Mouse (Mus musculus): ENCODE measurements at regions not wholly inside any gene's neighbourhood (a gene's known extent, or its start where the extent isn't known, plus 50 kb on each side); places are given as distances from the start of the nearest gene placed in this dataset.

DNA sequence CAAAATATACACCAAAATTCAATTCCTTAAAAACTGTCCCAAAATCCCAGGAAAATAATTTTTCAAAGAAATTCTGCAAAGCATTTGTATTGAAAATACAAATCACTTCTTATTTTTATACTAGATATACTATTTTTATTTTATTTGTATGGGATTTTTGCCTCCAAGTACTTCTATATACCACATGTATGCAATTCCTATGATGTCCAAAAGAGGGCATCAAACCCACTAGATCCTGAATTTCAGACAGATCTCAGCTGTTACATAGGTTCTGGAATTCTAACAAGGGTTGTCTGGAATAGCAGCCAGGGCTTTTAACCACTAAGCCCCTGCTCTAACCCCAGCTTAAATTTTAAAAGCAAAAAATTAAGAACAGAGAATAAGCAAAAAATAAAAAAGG lies 185.2 kb upstream of the Dgkb start:
- DNase-seq (ENCODE audit: low read depth, low spot score) = peak; percentile 5

DNA sequence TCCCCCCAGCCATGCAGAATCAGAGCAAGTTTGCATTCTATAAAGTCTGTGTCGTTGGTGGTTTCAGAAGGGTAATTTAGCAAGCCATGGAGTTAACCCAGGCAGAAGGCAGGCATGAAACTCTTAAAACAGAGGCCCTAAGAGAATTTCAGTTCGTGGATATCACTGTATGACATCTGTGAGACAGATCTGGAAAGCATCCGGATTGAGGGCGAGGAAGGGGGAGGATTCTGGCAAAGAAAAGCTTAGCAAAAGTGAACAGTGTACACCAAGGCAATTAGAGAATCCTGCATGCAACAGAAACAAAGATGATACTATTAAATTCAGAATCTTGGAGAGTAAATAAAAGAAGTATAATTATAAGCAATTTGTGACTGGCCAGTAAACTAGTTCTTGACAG lies 184.2 kb upstream of the Dgkb start:
- no peak for DNase-seq (ENCODE audit: low read depth, low spot score)

DNA sequence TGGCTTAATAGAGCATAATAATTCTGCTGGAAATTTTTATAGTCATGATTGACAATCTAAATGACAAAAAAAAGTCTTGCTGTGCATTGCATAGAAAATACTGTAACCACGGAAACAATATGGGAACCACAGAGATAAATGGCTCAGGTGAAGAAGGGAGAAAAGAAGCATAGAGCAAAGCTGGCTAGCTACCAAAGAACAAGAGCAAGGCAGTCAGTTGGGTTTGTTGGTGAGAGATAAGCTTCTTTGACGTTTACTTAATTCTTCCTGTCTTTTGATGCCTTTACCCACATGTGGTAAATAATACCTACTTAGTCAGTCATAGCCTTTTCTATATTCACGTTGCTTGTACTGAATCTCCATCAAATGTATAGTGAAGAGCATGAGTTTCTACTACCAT lies 171.3 kb upstream of the Dgkb start:
- DNase-seq (ENCODE audit: low read depth, low spot score) = no peak

DNA sequence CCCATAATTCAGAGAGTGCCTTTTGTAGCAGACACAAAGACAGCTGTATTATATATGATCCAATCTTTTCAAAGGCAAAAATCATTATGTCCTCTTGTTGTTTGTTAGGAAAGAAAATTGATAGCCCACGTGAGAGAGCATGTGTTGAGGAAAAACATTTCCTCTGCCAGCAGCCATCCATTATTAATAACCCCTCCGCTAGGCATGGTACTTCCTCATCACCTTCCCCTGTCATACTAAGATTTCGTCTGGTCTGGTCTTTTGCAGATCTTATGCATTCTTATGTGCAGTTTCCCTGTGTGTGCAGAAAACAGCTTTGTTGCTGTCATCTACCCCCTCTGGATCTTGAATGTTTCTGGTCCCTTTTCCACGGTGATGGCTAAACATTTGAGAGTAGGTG lies 164.2 kb upstream of the Dgkb start:
- no peak for DNase-seq (ENCODE audit: low read depth, low spot score)

DNA sequence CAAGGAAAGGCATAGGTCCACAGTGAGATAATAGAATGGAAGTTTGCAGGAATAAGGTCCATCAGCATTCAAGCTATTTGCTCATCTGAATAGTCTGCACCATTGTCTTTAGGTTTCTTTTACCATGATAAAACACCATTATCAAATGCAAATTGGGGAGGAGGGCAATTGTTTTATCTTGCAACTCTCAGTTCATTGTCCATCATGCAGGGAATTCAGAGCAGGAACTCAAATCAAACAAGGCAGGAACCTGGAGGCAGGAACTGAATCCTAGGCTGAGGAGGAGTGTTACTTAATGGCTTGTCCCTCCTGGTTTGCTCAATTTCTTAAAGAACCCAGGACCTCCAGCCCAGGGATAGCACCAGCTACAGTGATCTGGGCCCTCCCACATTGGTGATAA lies 163.3 kb upstream of the Dgkb start:
- no peak for DNase-seq (ENCODE audit: low read depth, low spot score)

DNA sequence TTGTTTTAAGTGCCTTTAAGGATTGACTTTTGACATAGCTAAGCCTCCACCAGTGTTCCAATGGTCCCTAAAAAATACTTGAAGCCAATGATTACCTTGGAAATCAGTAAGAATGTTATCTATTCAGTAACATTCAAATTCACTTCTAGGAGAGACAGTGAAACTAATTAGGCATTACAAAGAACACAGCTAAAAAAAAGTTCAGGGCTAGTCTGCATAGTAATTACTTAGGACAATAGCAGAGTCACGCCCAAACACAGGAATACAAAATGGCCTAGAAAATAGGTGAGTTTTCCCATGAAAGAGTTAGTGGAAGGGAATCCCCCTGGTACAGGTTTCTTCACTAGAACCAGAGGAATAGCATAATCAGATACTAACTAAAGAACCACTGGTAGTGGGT lies 157.5 kb upstream of the Dgkb start:
- no peak for DNase-seq (ENCODE audit: low read depth, low spot score)

DNA sequence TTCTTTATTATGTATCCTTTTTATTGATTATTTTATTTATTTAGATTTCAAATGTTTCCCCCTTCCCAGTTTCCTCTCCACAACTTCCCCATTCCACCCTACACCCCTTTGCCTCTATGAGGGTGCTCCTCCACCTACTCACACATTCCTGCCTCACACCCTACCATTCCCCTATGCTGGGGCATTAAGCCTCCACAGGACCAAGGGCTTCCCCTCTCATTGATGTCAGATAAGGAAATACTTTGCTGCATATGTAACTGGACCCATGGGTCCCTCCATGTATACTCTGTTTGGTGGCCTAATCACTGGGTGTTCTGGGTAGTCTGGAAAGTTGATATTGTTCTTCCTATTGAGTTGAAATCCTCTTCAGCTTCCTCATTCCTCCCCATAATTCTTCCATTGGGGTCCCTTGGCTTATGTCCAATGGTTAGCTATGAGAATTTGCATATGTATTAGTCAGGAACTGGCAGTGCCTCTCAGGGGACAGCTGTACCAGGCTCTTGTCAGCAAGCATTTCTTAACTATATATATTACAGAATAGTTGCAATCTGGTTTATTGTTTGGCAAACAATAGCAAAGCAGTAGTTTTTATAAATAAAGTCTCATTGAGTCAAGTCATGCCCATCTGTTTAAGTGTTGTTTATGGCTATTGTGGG lies 134.9 kb upstream of the Dgkb start:
- no peak for DNase-seq (ENCODE audit: low read depth, low spot score)

DNA sequence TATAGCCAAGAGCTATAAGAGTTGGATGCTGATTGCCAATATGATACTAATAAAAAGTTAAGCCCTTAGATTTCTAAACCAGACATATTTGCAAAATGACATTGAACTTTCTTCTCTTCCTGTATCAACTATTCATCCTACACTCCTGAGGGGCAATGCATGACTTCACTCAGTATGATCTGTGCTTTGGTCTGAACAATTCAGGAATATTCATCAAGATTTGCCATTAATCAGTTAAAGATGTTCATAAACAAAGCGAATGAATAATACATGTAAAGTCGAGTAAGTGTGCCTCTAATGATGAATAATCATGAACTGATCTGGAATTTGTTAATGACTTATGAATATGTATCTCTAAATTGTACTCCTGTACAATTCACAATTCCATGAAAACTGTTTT lies 124.9 kb upstream of the Dgkb start:
- no peak for DNase-seq (ENCODE audit: low read depth, low spot score)
